Mouse (Mus musculus): ENCODE measurements at regions not wholly inside any gene's neighbourhood (a gene's known extent, or its start where the extent isn't known, plus 50 kb on each side); places are given as distances from the start of the nearest gene placed in this dataset.

GRCm38 (mm10) chr13:54312405-54313185 is 58.6 kb upstream of the Cplx2 start:
- DNase-seq (ENCODE audit: low spot score in 2 of 2), result peak; percentile 74 to 78
- intact Hi-C loops (cut with DNase I), result no loop called here

GRCm38 (mm10) chr13:54315333-54315732 is 55.8 kb upstream of the Cplx2 start:
- no peak for DNase-seq (ENCODE audit: low spot score in 2 of 2)
- intact Hi-C loops (cut with DNase I), result no loop called here

GRCm38 (mm10) chr13:54316907-54317306 is 54.2 kb upstream of the Cplx2 start:
- intact Hi-C loops (cut with DNase I), result no loop called here
- no peak for DNase-seq (ENCODE audit: low spot score in 2 of 2)

- intact Hi-C loops (cut with DNase I), result no loop called here
Observed at GRCm38 (mm10) chr13:54318161-54318560, 53.0 kb upstream of the Cplx2 start.

GRCm38 (mm10) chr13:54318601-54319000 is 52.5 kb upstream of the Cplx2 start:
- intact Hi-C loops (cut with DNase I), result no loop called here

More at GRCm38 (mm10) chr13:54318161-54318560, 53.0 kb upstream of the Cplx2 start:
- DNase-seq (ENCODE audit: low spot score in 2 of 2), result no peak

GRCm38 (mm10) chr13:54320212-54320611 is 50.9 kb upstream of the Cplx2 start:
- intact Hi-C loops (cut with DNase I), result loop anchor here (2.0 to 5.0 kb wide), 2 partner anchors 73 to 127 kb away; no protein-coding TSS in a partner anchor
- DNase-seq (ENCODE audit: low spot score in 2 of 2), result no peak

More at GRCm38 (mm10) chr13:54318601-54319000, 52.5 kb upstream of the Cplx2 start:
- DNase-seq (ENCODE audit: low spot score in 2 of 2), result no peak

- intact Hi-C loops (cut with DNase I), result loop anchor here (2.0 to 5.0 kb wide), 2 partner anchors 74 to 126 kb away; no protein-coding TSS in a partner anchor
- DNase-seq (ENCODE audit: low spot score in 2 of 2), result no peak
Observed at GRCm38 (mm10) chr13:54321011-54321410, 50.1 kb upstream of the Cplx2 start.
